16 mouse cellular contexts compared by ENCODE assay signal in genomic region chr11:51448256-51448655, GRCm38 (mm10).
"Had no signal": no experiment of that assay in that cellular context is flagged by ENCODE, and none has a peak within 500 bp of the region (broad histone marks: within the 10 kb centered on the region; RNA-seq: fewer than 3 reads in every experiment).

No protein-coding gene starts in this region.

- H3K36me3 ChIP-seq: intestine, embryonic 15.5 days; limb, embryonic 13.5 days; midbrain, embryonic 13.5 days; stomach, embryonic 15.5 days had no signal

- H3K4me2 ChIP-seq: intestine, embryonic 15.5 days; limb, embryonic 13.5 days; lung, embryonic 14.5 days; midbrain, embryonic 13.5 days; stomach, embryonic 15.5 days had no signal

- H3K9ac ChIP-seq: intestine, embryonic 15.5 days; limb, embryonic 13.5 days; liver, embryonic 14.5 days; liver, postnatal 0 days; lung, embryonic 14.5 days; midbrain, embryonic 13.5 days; stomach, embryonic 15.5 days had no signal

- ATAC-seq: intestine, embryonic 15.5 days; liver, postnatal 0 days; lung, postnatal 0 days; midbrain, embryonic 13.5 days had no signal

- H3K27ac ChIP-seq: intestine, embryonic 15.5 days; kidney, postnatal 0 days; limb, embryonic 13.5 days; liver, embryonic 14.5 days; macrophage; midbrain, embryonic 13.5 days; stomach, embryonic 15.5 days had no signal

- DNase-seq: kidney, adult 11 months; kidney, adult 9 months; kidney, postnatal 25 days; liver; liver, postnatal 0 days; lung, embryonic 14.5 days; right cerebral cortex, postnatal 4 days; thymus, postnatal 25 days had no signal

- H3K27me3 ChIP-seq: intestine, embryonic 15.5 days; limb, embryonic 13.5 days; midbrain, embryonic 13.5 days; stomach, embryonic 15.5 days had no signal

- H3K4me3 ChIP-seq: intestine, embryonic 15.5 days; limb, embryonic 13.5 days; midbrain, embryonic 13.5 days; stomach, embryonic 15.5 days had no signal

- H3K9me3 ChIP-seq: intestine, embryonic 15.5 days; limb, embryonic 13.5 days; midbrain, embryonic 13.5 days; stomach, embryonic 15.5 days had no signal
